Mouse (Mus musculus) adrenal gland, postnatal 10 days (tissue): ENCODE data around the gene Gpr153. TPM values are rescaled to one million over a fixed set of nuclear protein-coding genes. Genes with fewer than 3 reads are reported as not detected.
A peak's percentile ranks its signal among the peaks of the same experiment; 100 is the strongest.

Experiments
- DNase-seq: peaks from one replicate; pipeline ENCODE4 v3.0.0; 2021; ENCODE audit warnings: mixed read lengths
- total RNA-seq, 2 experiments: library from RNA; stranded (reverse); gene quantifications; 2 replicates each; pipeline ENCODE4 v1.2.3; 2021

Gpr153 gene
- total RNA-seq, 2 experiments from 2014 or later, result 11.2 to 11.8 TPM

DNA sequence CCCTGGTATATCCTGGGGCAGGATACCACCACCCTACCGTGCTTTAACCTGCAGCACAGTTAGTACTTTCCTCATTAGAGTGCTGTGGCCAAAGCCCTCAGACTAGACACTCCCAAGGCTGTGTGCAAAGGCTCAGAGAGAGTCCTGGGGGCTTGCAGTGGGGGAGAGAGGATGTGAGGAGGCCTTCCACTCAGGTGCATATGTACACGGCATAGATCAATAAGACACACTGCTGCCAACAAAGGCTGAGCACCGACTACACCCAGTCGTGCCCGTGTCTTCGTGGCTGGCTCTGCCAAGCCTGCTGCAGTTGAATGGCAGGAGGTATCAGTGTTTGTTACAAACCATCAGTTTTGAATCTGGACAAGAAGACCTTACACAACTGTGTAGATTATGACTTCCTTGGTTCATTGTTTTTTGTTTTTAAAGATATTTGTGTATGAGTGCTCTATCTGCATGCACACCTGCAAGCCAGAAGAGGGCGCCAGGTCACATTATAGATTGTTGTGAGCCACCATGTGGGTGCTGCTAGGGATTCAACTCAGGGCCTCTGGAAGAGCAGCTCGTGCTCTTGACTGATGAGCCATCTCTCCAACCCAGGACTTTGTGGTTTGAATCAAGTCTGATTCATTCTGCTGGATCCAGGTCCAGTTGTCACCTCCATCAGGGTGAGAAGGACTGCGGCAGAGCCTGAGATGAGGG, 9.0 kb upstream of the Gpr153 start:
- no peak for DNase-seq

DNA sequence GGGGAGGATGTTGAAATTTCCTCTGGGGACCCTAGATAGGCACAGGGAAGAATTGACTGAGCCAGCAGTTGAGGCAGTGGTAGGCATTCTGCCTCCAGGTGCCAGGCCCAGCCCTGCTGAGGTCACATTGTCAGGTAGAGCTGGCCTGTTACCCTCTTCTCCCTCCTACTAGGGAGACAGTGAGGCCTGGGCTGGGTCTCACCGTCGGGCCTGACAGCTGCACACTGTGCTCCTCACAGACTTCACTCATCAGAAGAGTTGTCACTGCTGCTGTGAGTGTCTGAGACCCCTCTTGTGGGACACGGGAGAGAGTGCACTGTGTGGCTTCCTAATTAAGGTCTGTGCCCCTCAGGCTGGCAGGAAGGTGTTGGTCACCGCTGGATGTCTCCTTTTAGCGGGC, 8.2 kb upstream of the Gpr153 start:
- DNase-seq, result no peak

DNA sequence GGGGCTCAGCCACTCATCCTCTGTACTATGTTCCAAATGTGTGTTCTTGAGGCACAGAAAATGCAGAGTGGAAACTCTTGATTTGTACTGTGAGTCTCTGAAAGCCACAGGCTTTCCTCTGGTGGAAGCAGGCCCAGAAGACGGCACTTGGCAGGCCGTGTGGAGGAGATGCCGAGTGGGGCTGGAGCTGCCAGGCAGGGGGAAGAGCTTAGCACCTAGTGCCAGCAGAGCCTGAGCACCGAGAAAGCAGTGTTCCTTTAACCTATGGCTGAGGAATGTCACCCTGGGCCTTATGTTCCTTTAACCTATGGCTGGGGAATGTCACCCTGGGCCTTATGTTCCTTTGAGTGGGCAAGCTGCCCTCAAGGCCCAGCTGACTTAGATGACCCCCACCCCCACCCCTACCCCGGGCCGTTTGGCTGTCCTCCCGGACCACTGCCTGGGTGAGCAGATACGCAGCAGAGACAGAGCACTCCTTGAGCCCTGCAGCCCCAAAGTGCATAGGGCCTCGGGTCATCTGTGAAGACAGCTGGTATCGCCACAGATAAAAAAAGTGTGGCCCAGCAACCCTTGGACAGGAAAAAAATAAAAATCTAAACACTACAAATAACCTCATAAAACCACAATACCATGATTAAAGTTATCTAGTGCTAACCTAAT, 7.7 kb upstream of the Gpr153 start:
- DNase-seq, result peak; percentile 58

DNA sequence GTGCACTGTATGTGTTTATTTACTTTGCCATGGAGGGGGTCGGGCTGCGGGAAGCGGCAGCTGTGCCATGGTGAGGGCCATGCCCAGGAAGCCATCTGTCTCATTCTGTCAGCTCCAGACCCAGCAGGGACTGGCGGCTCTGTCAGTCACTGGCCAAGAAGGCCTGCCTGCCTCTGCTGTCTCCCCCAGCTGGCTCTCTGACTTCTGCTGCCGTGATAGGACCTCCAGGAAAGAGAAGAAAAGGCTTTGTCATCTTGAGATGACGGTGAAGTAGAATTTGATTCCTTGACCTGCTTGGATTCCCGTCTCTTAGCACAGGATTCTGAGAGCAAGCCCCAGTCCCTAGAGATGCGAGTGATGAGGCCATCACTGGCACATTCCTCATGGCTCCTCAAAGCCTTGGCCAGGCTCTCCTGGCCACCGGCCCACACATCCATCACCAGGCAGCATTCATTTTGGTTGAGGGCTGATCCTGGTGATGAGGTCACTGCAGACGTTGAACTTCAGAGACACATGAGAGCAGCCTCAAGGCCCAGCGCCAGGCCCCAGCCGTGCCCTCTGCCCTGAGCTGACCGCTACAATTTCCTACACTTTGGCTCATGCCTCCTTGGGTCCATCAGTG, 6.2 kb upstream of the Gpr153 start:
- peak; percentile 78 for DNase-seq

DNA sequence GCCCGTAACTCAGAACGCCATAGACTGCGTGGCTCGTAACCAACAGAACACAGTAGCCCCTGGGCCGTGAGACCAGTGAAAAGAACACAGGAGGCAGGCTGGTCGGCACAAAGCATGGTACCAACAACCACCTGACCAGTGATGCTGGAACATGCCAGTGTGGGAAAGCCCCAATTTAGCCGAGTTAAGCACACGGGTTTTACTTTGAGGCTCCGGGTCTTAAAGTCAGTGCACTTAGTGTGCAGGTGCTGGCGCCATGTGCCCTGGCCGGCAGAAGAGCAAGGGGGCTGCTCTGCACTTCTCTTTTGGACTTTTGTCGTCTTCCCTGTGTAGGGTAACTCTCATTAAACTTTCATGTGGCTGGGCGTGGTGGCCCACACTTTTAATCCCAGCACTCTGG, 4.1 kb upstream of the Gpr153 start:
- DNase-seq, result no peak

DNA sequence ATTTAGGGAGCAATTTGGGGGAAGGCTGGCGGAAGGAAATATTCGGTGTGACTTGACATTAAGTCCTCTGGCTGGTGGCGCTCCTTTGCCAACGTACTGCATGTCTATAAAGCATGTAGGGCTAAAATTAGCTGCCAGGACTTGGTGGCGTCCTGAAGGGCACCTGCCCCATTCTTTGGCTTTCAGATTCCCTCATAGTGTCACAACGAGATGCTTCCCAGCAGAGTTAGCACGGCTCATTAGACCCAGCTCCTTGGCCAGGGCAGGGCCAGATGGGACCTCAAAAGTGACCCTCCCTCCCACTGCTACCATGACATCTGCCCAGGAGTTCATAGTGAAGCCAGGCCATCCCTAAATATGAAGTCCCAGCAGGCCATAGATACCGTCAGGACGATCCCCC, 3.4 kb upstream of the Gpr153 start:
- no peak for DNase-seq

DNA sequence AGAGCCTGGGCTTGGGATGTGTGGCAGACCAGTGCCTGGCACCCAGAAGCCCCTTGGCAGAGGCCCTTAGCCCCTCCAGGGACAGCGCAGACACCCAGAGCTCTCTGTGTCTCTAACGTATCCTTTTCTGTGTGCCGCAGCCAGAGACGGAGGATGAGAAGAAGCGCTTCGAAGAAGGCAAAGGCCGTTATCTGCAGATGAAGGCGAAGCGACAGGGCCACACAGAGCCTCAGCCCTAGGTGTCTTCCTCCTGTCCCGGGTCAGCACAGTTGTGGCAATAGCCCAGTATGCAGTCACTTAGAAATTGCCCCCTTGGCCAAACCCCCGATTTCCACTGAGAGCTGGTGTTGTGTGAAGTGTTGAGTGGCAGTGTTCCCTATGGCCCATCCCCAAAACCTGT, 2.7 kb upstream of the Gpr153 start:
- no peak for DNase-seq

DNA sequence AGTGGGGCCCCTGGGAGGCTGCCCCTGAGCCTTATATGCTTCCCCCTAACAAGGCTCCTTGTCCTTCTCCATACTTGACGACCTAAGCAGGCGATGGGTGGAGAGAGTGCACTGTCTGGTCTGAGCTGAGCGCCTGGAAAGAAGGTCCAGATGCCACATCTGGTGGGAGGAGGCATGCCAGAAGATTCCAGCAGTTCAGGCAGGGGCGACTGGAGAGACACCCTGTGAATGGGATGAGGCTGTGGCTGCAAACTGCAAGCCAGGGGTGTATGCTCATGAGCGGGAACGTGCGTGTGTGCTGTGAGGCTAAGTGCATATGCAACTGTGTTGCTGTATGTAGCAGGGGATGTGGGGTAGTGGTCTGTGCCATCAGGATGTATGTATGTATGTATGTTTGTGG, 2.0 kb upstream of the Gpr153 start:
- DNase-seq, result no peak

DNA sequence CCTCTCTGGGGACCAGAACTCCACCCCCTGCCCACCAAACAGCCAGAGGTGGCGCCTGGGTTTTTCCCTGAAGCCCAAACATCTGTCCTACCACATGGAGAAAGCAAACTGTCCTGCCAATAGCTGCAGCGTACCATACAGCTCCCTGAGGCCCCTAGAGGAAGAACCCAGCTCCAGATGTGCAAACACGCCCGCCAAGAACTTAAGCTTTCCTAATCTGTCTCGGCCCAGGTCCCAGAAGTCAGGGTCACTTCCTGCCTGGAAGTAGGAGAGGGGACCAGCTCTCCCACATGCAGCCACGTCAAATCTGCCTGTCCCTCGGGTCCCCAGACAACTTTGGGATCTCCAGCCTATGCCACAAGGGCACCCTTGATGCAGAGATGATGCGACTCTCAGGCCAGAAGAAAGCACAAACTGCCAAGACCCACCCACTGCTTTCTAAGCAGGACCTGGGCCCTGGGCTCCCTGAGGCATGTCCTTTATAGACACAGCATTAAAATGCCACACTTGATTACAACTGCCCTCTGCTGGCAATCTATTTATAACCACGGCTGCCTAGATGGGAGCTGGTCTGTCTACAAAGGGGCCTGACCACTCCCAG, 1.5 kb upstream of the Gpr153 start:
- peak; percentile 57 for DNase-seq

DNA sequence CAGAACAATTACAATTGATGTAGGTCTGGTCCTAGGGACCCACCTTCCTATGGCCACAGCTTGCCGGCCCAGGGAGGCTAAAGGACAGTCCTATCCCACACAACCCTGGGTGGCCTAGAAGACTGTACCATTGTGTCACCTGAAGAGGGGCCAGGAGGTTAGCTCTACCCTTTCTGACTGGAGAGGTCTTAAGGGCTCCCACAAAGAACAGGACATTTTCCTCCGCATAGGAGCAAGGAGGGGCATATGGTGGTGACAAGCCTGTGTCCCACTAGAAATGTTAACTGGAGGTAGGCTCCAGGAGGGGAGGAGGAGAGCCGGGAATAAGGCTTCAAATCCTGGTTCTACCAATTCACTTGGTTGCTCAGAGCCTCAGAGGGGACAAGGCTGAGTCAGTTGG, 841 bp upstream of the Gpr153 start:
- no peak for DNase-seq

DNA sequence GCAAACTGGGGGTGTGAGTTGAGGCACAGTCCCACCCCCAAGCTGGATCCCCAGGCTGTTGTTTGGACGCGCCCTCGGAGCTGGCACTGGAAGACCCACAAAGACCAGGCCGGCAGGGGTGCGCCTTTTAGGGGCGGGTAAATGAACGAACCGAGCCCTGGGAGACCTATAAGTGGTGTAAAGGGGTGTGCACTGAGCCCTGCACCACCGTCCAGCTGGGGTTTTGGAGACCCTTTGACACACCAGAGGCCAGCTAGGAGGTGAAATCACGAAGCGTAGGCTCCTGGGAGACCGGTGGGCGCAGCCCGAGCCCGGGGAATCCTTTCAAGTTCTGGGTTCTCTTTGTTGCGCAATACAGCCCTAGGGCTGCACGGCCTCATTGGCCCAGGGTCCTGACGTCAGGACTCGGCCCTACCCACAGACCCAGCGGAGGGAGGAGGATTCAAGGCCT, 674 bp downstream of the Gpr153 start:
- DNase-seq, result peak; percentile 25

DNA sequence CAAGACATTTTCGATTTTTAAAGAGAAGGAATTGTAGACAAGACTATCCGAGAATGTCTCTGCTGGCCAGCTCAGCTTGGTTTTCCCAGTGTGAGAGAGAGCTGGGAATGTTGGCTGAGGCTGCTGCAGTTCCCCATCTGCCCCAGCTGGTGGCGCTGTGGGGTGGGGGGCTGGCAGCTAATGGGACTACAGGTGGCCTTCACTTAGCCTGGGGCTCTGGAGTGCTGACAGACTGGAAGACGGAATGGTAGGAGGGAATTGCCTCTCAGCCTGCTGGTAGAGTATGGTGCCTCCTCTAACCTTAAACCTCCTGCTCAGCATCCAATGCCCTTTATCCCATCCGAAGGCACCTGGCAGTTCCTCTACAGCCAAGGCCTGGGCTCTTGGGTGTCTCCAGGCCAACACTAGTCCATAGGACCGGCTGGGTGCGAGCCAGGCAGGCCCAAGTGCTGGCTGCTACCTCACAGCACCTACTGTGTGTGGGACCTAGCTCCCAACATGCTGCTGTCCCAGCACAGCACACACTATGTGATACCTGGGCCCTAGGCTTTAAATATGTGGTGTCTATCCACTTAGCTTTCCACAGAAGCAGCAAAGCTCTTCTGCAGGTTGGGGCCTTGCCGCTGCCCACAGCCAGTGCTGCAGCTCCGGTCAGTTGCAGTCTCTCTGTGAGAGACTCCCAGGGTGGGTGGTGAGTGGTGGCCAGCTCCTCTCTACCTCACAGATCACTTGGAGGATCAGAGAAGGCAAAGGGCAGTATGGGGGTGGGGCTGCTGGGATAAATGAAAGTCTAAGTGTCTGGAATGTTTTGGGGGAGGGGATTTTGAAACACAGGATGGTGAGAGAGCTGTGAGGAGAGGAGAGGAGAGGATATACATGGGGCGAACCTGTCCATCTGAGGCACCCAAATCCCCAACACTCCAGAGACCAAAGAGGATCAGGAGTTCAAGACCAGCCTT, 2.6 kb downstream of the Gpr153 start:
- DNase-seq, result peak; percentile 59

DNA sequence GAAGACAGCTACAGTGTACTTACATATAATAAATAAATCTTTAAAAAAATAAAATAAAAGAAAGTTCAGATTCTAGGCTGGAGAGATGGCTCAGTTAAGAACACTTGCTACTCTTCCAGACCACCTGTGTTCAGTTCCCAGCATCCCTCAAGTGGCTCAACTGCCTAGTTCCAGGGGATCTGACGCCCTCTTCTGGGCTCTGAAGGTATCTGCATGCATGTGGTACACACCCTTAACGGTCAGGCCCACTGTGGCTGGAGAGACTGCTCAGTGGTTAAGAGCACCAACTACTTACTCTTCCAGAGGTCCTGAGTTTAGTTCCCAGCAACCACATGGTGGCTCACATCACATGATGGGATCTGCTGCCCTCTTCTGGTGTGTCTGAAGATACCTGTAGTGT, 3.9 kb downstream of the Gpr153 start:
- DNase-seq, result no peak

DNA sequence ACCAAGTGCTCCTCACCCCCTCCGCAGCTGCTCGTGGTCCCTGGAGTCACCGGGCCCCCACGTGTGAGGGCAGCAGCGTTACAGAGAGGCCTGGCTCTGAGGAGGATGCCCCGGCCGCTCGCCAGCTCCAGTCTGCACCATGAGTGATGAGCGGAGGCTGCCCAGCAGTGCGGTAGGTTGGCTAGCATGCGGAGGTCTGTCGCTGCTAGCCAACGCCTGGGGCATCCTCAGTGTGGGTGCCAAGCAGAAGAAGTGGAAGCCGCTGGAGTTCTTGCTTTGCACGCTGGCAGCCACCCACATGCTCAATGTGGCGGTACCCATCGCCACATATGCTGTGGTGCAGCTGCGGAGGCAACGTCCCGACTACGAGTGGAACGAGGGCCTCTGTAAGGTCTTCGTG, 5.0 kb downstream of the Gpr153 start:
- no peak for DNase-seq

DNA sequence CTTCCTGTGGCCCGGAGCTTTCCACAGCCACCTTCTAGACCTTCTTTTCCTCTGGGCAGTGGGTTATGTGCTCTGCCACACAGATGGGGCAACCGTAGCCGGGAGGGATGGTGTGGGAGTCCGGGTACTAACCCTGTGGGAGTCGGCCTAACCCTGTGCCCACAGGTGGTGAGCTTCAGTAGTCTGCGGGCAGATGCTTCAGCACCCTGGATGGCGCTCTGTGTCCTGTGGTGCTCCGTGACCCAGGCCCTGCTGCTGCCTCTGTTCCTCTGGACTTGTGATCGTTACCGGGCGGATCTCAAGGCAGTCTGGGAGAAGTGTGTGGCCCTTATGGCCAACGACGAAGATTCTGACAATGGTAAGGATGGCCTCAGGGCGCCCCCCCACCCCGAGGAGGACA, 7.6 kb downstream of the Gpr153 start:
- no peak for DNase-seq

DNA sequence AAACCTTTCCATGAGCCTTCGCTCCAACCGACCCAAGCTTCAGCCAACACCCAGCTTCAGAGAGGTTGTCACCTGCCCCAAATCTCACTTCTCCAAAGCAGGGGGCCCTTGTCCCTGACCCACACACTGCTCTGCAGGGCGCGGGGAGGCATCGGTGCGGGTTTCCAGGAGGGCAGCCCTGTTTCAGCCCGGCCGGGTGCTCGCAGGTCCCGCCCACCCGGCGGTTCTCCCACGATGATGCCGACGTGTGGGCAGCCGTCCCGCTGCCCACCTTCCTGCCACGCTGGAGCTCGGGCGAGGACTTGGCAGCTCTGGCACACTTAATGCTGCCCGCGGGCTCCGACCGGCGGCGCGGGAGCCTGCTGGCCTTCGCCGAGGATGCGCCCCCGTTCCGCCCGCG, 8.7 kb downstream of the Gpr153 start:
- DNase-seq, result no peak

DNA sequence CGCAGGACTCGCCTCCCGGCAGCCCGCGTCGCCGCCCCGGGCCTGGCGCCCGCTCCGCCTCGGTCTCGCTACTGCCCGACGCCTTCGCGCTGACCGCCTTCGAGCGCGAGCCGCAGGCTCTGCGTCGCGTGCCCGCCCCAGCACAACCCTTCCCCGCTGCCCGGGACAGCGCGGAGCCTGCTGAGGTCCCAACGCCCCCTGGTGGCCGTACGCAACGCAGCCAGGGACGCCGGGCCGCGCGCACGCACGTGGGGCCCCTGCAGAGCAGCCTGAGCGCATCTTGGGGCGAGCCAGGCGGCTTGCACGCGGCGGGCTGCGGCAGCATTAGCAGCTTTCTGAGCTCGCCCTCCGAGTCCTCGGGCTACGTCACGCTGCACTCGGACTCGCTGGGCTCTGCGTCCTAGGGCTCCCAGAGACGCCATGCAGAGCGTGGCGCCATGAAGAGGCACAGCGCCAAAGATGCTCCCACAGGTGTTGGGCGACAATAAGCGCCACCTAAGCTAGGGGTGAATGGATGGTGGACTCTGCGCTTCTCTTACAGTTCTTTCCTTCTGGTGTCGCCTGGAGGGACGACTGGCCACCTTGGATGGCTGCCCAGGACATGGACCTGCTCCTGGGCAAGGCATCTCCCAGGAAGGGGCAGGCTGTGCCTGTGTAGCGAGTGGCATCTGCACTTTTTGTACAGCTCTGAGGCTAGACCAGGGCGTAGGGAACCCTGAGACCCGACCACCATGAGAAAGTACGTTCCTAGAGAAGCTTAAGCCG, 9.3 kb downstream of the Gpr153 start:
- peak; percentile 93 for DNase-seq

DNA sequence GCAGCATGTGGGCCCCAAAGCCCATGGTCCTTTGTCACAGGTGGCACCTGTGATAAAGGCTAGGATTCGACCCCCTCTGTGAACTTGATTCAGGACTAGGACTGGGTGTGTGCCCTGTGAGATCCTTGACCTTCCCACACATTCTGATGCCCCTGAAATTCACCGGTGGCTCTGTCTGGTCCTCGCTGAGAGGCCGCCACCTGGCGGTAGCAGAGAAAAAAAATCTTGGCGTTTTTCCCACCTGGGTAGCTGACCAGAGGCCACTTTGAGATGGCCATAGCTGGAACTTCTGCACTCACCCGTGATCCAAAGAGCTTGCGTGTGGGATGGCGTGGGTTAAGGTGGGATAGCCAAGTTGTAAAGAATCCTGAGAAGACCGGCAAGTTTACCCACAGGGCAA, 11.5 kb downstream of the Gpr153 start:
- DNase-seq, result peak; percentile 72

DNA sequence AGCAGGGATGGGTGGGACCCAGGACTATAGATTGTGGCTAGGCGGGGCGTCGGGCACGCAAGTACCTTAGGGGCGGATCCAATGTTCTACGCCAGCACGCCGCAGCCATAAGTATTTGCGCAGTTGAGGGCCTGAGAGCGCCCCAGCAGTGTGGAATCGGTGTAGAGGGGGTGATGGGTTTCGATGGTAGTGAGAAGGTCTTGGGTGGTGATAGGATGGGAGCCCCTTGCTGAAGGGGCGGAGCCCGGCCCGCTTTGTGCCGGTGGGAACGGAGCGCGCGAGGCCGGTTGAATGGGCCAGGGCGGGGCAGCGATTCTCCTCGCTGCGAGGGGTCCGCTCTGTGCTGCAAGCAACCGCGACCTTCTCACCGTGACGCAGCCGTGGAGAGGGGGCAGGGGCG, 12.2 kb downstream of the Gpr153 start:
- no peak for DNase-seq

DNA sequence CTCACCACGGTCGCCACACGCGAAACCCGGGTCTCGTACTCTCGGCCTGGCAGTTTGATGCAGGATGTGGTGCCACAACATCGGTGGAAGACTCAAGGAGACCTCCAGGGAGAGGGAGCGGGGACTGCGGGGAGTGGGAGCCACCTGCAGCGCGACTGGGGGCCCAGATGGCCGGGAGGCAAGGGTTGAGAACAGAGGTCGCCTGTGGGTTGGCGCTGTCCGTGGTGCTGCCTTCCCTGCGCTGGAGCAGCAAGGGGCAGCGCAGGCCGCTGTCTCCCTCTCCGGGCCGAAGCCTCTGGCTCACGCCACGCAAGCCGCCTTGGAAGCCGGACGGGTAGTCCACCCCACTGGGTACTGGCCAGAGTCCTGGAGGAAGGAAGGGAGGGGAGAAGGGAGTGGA, 12.9 kb downstream of the Gpr153 start:
- peak; percentile 89 for DNase-seq
